Mouse (Mus musculus): ENCODE measurements at regions not wholly inside any gene's neighbourhood (a gene's known extent, or its start where the extent isn't known, plus 50 kb on each side); places are given as distances from the start of the nearest gene placed in this dataset.

GRCm38 (mm10) chr12:74657036-74657648, 340.9 kb upstream of the Gm11042 start:
- TF ChIP-seq GATA1 (IDR thresholded peaks at IDR 0.05; ENCODE audit: borderline replicate concordance, low read length): no peak
- TF ChIP-seq FLI1 (IDR thresholded peaks at IDR 0.05; ENCODE audit: low read length): no peak
